Mouse (Mus musculus) T-helper 1 cell (primary cell): Measurements from ENCODE around the gene Ylpm1.

ENCODE experiments used
- in situ Hi-C: fragments of 300-600 bp; cut with MboI, MseI; formaldehyde crosslinking; loops from one replicate; pipeline ENCODE4 v1.15.1; 2025; ENCODE audit warnings: high pct_unique_total_duplicates

Ylpm1 gene

GRCm38 (mm10) chr12:85007021-85007420 lies 10.9 kb downstream of the Ylpm1 start:
- in situ Hi-C loops = no loop called here

GRCm38 (mm10) chr12:85009776-85010175 lies 13.7 kb downstream of the Ylpm1 start:
- in situ Hi-C loops = no loop called here

GRCm38 (mm10) chr12:85010541-85010940 lies 14.4 kb downstream of the Ylpm1 start:
- in situ Hi-C loops = no loop called here

- in situ Hi-C loops = no loop called here
Observed at GRCm38 (mm10) chr12:85012185-85012584, 16.1 kb downstream of the Ylpm1 start.

- in situ Hi-C loops = no loop called here
Observed at GRCm38 (mm10) chr12:85022071-85022470, 25.9 kb downstream of the Ylpm1 start.

- in situ Hi-C loops = no loop called here
Observed at GRCm38 (mm10) chr12:85032710-85033109, 36.6 kb downstream of the Ylpm1 start.

GRCm38 (mm10) chr12:85051218-85051617 lies 55.1 kb downstream of the Ylpm1 start:
- in situ Hi-C loops = no loop called here

GRCm38 (mm10) chr12:85071043-85071442 lies 74.9 kb downstream of the Ylpm1 start:
- in situ Hi-C loops = no loop called here

GRCm38 (mm10) chr12:85077100-85077499 lies 81.0 kb downstream of the Ylpm1 start:
- in situ Hi-C loops = no loop called here

- in situ Hi-C loops = no loop called here
Observed at GRCm38 (mm10) chr12:85084257-85084656, 88.1 kb downstream of the Ylpm1 start.

GRCm38 (mm10) chr12:85084941-85085340 lies 88.8 kb downstream of the Ylpm1 start:
- in situ Hi-C loops = no loop called here

GRCm38 (mm10) chr12:85087845-85088244 lies 91.7 kb downstream of the Ylpm1 start:
- in situ Hi-C loops = no loop called here

- in situ Hi-C loops = loop anchor here (10.0 kb wide), 1 partner anchor 446 kb away; the partner anchor contains the start of gene Vrtn
Observed at GRCm38 (mm10) chr12:85091190-85091589, 95.1 kb downstream of the Ylpm1 start.

GRCm38 (mm10) chr12:85092214-85092613 lies 96.1 kb downstream of the Ylpm1 start:
- in situ Hi-C loops = loop anchor here (10.0 kb wide), 1 partner anchor 447 kb away; the partner anchor contains the start of gene Vrtn

- in situ Hi-C loops = loop anchor here (10.0 kb wide), 1 partner anchor 449 kb away; the partner anchor contains the start of gene Vrtn
Observed at GRCm38 (mm10) chr12:85094010-85094409, 97.9 kb downstream of the Ylpm1 start.

- in situ Hi-C loops = loop anchor here (10.0 kb wide), 1 partner anchor 450 kb away; the partner anchor contains the start of gene Vrtn
Observed at GRCm38 (mm10) chr12:85094706-85095105, 98.6 kb downstream of the Ylpm1 start.

GRCm38 (mm10) chr12:85095146-85095545 lies 99.0 kb downstream of the Ylpm1 start:
- in situ Hi-C loops = loop anchor here (10.0 kb wide), 1 partner anchor 450 kb away; the partner anchor contains the start of gene Vrtn

GRCm38 (mm10) chr12:85095859-85096258 lies 99.7 kb downstream of the Ylpm1 start:
- in situ Hi-C loops = loop anchor here (10.0 kb wide), 1 partner anchor 451 kb away; the partner anchor contains the start of gene Vrtn

GRCm38 (mm10) chr12:85101001-85101400 lies 104.9 kb downstream of the Ylpm1 start:
- in situ Hi-C loops = no loop called here

GRCm38 (mm10) chr12:85101521-85102106 lies 105.5 kb downstream of the Ylpm1 start:
- in situ Hi-C loops = no loop called here

GRCm38 (mm10) chr12:85103096-85103495 lies 107.0 kb downstream of the Ylpm1 start:
- in situ Hi-C loops = no loop called here

- in situ Hi-C loops = no loop called here
Observed at GRCm38 (mm10) chr12:85104789-85105188, 108.7 kb downstream of the Ylpm1 start.

- in situ Hi-C loops = no loop called here
Observed at GRCm38 (mm10) chr12:85106292-85106691, 110.2 kb downstream of the Ylpm1 start.
